Mouse (Mus musculus) midbrain, postnatal 0 days (tissue): ENCODE results near the gene Pgghg. TPM values are rescaled to one million over a fixed set of nuclear protein-coding genes. Genes with fewer than 3 reads are reported as not detected.
A peak's percentile ranks its signal among the peaks of the same experiment; 100 is the strongest.

ENCODE experiments used
- ATAC-seq: fragments of 200-750 bp; cut with Nextera tagmentation; 2 replicates; pipeline ENCODE4 v1.8.0; 2017; ENCODE audit warnings: moderate number of reproducible peaks, mild to moderate bottlenecking, moderate TSS enrichment, moderate library complexity; ENCODE audit not compliant: low FRiP score
- DNase-seq: peaks from one replicate; pipeline ENCODE4 v3.0.0-alpha.2; 2015; ENCODE audit warnings: low spot score
- H3K27ac ChIP-seq: fragments of 300-500 bp; sonication (generic); 2 replicates; pipeline ENCODE4 v1.5.1; 2014; ENCODE audit warnings: low read depth, mild to moderate bottlenecking, low read length, mixed read lengths
- H3K27me3 ChIP-seq: fragments of 300-500 bp; sonication (generic); 2 replicates; pipeline ENCODE4 v1.6.1; 2014; ENCODE audit warnings: low read length, control low read depth, mixed read lengths; ENCODE audit not compliant: insufficient read depth
- H3K36me3 ChIP-seq: fragments of 300-500 bp; sonication (generic); 2 replicates; pipeline ENCODE4 v1.6.1; 2014; ENCODE audit warnings: low read length, control low read depth, mixed read lengths; ENCODE audit not compliant: insufficient read depth
- H3K4me1 ChIP-seq: fragments of 300-500 bp; sonication (generic); 2 replicates; pipeline ENCODE4 v1.6.1; 2014; ENCODE audit warnings: mild to moderate bottlenecking, control low read depth, antibody characterized with exemption, low read length, mixed read lengths; ENCODE audit not compliant: insufficient read depth
- H3K4me2 ChIP-seq: fragments of 300-500 bp; sonication (generic); 2 replicates; pipeline ENCODE4 v1.6.1; 2014; ENCODE audit warnings: low read depth, mild to moderate bottlenecking, low read length, mixed read lengths; ENCODE audit not compliant: poor library complexity, severe bottlenecking
- H3K4me3 ChIP-seq: fragments of 300-500 bp; sonication (generic); 2 replicates; pipeline ENCODE4 v1.5.1; 2014; ENCODE audit warnings: low read depth, mild to moderate bottlenecking, low read length, moderate library complexity
- H3K9ac ChIP-seq: fragments of 300-500 bp; sonication (generic); replicated peaks from 2 replicates; pipeline ENCODE4 v1.6.1; 2014; ENCODE audit warnings: mild to moderate bottlenecking, low read length, moderate library complexity, mixed read lengths; ENCODE audit not compliant: poor library complexity, severe bottlenecking
- H3K9me3 ChIP-seq: fragments of 300-500 bp; sonication (generic); 2 replicates; pipeline ENCODE4 v1.6.1; 2016; ENCODE audit warnings: low read length, control low read depth
- CTCF ChIP-seq: IDR thresholded peaks from 2 replicates; pipeline ENCODE4 v1.5.1; 2016; ENCODE audit warnings: antibody characterized with exemption, mild to moderate bottlenecking
- WGBS: fragments of 180-500 bp; shearing (Covaris S2); extraction: QIAGEN DNeasy Blood & Tissue Kit; methylation state at CpG from one replicate; pipeline ENCODE4 v1.1.7; 2014; 5-methylcytosine and 5-hydroxymethylcytosine counted together
- polyA plus RNA-seq: library from polyadenylated mRNA; unstranded; fragments of >200 nt; fragmentation: Nextera tagmentation; extraction: Ambion mirVana; gene quantifications from 2 replicates; pipeline ENCODE4 v1.2.1, GENCODE M21; 2015
- total RNA-seq: library from RNA; depleted of rRNA; stranded (reverse); fragments of >200 nt; gene quantifications from 2 replicates; pipeline ENCODE4 v1.2.3, GENCODE M21; 2014

Pgghg gene
- total and polyA plus RNA-seq, 2 experiments from 2014 or later: 4.4 to 7.8 TPM

DNA sequence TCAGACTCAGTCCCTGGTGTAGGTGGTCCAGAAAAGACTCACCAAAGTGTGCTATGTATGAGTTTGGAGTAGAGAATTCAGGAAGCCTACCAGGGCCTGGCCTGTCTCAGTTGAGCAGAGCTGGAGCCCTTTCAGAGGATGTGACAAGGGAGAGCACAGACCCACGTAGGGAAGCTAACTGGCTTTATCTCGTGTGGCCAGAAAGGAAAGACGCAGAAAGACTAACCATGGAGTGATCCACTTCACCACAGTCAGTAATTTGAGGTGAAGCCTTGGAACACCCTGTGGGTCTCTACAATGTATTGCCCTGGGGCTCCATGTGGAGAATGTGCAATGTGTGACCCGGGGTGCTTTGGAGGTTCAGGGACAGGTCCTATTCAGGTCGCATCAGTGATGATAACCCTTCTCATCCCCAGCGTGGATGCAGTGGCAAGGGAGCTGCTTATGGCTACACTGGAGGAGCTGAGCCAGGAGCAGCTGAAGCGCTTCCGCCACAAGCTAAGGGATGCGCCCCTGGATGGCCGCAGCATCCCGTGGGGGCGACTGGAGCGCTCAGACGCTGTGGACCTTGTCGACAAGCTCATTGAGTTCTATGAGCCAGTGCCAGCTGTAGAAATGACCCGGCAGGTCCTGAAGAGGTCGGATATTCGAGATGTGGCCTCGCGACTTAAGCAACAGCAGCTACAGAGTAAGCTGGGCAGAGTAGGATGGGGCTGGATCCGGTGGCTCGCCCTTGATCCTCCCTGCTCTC lies 19.8 kb upstream of the Pgghg start:
- H3K27me3 ChIP-seq: peaks cover 60% of the 10 kb centered on the region
- peak overlapping the region; percentile 40; the same call in 1 of the 2 replicates for H3K4me3 ChIP-seq
- DNase-seq: no peak
- H3K27ac ChIP-seq: no peak overlapping the region
- no peak for TF ChIP-seq CTCF
- H3K9me3 ChIP-seq: no peaks in the 10 kb centered on the region
- WGBS: 27% methylated on average over 22 of the region's 22 CpGs
- H3K4me2 ChIP-seq: peak overlapping the region; percentile 80; the same call in 1 of the 2 replicates
- ATAC-seq: no peak
- peaks cover 9% of the 10 kb centered on the region; the same call in 1 of the 2 replicates for H3K4me1 ChIP-seq
- H3K36me3 ChIP-seq: no peaks in the 10 kb centered on the region
- H3K9ac ChIP-seq: no peak overlapping the region

DNA sequence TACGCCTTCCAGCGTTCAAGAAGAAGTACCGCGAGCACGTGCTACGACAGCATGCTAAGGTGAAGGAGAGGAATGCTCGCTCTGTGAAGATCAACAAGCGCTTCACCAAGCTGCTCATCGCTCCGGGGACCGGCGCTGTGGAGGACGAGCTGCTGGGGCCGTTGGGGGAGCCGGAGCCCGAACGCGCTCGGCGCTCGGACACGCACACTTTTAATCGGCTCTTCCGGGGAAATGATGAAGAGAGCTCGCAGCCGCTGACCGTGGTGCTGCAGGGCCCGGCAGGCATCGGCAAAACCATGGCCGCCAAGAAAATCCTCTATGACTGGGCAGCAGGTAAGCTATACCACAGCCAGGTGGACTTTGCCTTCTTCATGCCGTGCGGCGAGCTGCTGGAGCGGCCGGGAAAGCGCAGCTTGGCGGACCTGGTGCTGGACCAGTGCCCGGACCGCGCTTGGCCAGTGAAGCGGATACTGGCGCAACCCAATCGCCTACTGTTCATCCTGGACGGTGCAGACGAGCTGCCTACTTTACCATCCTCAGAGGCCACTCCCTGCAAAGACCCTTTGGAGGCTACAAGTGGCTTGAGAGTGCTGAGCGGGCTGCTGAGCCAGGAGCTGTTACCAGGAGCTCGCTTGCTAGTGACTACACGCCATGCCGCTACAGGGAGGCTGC lies 18.7 kb upstream of the Pgghg start:
- under 1% methylated on average over 49 of the region's 49 CpGs for WGBS
- Histone ChIP-seq H3K4me3 (peak overlapping the region; percentile 40), H3K9me3 (no peaks in the 10 kb centered on the region), H3K27me3 (peaks cover 60% of the 10 kb centered on the region), H3K36me3 (no peaks in the 10 kb centered on the region), H3K27ac (no peak overlapping the region), H3K4me2 (peak overlapping the region; percentile 80), H3K9ac (peak overlapping the region; percentile 25), H3K4me1 (peaks cover 9% of the 10 kb centered on the region; the same call in 1 of the 2 replicates)
- TF ChIP-seq CTCF: no peak
- ATAC-seq: 0 out of 2 replicates have a peak, but pooled peaks have one; percentile 54
- peak; percentile 45 for DNase-seq

GRCm38 (mm10) chr7:140923070-140923775 lies 18.0 kb upstream of the Pgghg start:
- Histone ChIP-seq H3K4me2 (peak overlapping the region; percentile 80), H3K4me1 (peaks cover 9% of the 10 kb centered on the region; the same call in 1 of the 2 replicates), H3K36me3 (no peaks in the 10 kb centered on the region), H3K27me3 (peaks cover 60% of the 10 kb centered on the region), H3K4me3 (peak overlapping the region; percentile 40), H3K9me3 (no peaks in the 10 kb centered on the region), H3K27ac (no peak overlapping the region), H3K9ac (peak overlapping the region; percentile 25; the same call in 1 of the 2 replicates)
- DNase-seq (no peak), ATAC-seq (no peak)
- TF ChIP-seq CTCF: no peak
- 22% methylated on average over 30 of the region's 30 CpGs for WGBS

DNA sequence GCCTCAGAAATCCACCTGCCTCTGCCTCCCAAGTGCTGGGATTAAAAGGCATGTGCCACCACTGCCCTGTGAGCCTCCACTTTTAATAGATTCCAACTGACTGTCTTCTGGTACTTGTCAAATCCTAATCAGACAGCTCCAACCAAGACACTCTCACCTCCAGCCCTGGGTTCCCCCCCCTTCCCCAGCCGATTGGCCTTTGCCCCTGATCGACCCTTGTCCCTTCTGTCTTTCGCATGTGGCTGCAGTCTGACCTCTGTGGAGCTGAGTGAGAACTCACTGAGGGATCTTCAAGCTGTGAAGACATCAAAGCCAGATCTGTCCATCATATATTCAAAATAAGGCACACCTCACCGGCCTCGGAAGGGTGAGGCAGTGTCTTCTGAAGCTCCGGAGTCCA lies 14.0 kb upstream of the Pgghg start:
- peaks cover 5% of the 10 kb centered on the region; the same call in 1 of the 2 replicates for H3K4me1 ChIP-seq
- no peaks in the 10 kb centered on the region for H3K9me3 ChIP-seq
- no peak for ATAC-seq
- no peak overlapping the region for H3K4me3 ChIP-seq
- peaks cover 33% of the 10 kb centered on the region for H3K27me3 ChIP-seq
- no peak overlapping the region for H3K4me2 ChIP-seq
- H3K9ac ChIP-seq: no peak overlapping the region
- no peaks in the 10 kb centered on the region for H3K36me3 ChIP-seq
- whole genome bisulfite sequencing: 91% methylated on average over 6 of the region's 6 CpGs
- DNase-seq: no peak
- no peak overlapping the region for H3K27ac ChIP-seq
- TF ChIP-seq CTCF: no peak

- TF ChIP-seq CTCF: peak; percentile 35; the same call in 1 of the 2 replicates
- no peaks in the 10 kb centered on the region for H3K9me3 ChIP-seq
- DNase-seq: no peak
- whole genome bisulfite sequencing: 37% methylated on average over 3 of the region's 3 CpGs
- ATAC-seq: no peak
- H3K9ac ChIP-seq: no peak overlapping the region
- H3K27ac ChIP-seq: no peak overlapping the region
- no peak overlapping the region for H3K4me2 ChIP-seq
- no peaks in the 10 kb centered on the region; the same call in 1 of the 2 replicates for H3K4me1 ChIP-seq
- H3K27me3 ChIP-seq: no peaks in the 10 kb centered on the region
- no peak overlapping the region for H3K4me3 ChIP-seq
- no peaks in the 10 kb centered on the region for H3K36me3 ChIP-seq
These were observed 2.8 kb upstream of the Pgghg start for GRCm38 (mm10) chr7:140938436-140938835.
